Mouse (Mus musculus) hindbrain, postnatal 0 days (tissue): Measurements from ENCODE around the gene Foxc2. TPM values are rescaled to one million over a fixed set of nuclear protein-coding genes. Genes with fewer than 3 reads are reported as not detected.

ENCODE experiments used
- ATAC-seq: fragments of 200-750 bp; cut with Nextera tagmentation; 2 replicates; pipeline ENCODE4 v1.8.0; 2017; ENCODE audit warnings: mild to moderate bottlenecking, moderate TSS enrichment, moderate library complexity
- DNase-seq: peaks from one replicate; pipeline ENCODE4 v3.0.0-alpha.2; 2015; ENCODE audit warnings: low spot score
- H3K27ac ChIP-seq: fragments of 300-500 bp; sonication (generic); 2 replicates; pipeline ENCODE4 v1.5.1; 2014; ENCODE audit warnings: mild to moderate bottlenecking
- H3K27me3 ChIP-seq: fragments of 300-500 bp; sonication (generic); 2 replicates; pipeline ENCODE4 v1.6.1; 2014; ENCODE audit warnings: low read length, mixed read lengths; ENCODE audit not compliant: insufficient read depth
- H3K36me3 ChIP-seq: fragments of 300-500 bp; sonication (generic); 2 replicates; pipeline ENCODE4 v1.6.1; 2014; ENCODE audit warnings: low read length, mixed read lengths; ENCODE audit not compliant: insufficient read depth
- H3K4me1 ChIP-seq: fragments of 300-500 bp; sonication (generic); 2 replicates; pipeline ENCODE4 v1.6.1; 2014; ENCODE audit warnings: antibody characterized with exemption, low read length, mixed read lengths; ENCODE audit not compliant: insufficient read depth
- H3K4me2 ChIP-seq: fragments of 300-500 bp; sonication (generic); 2 replicates; pipeline ENCODE4 v1.6.1; 2014; ENCODE audit warnings: low read depth, mild to moderate bottlenecking, low read length, moderate library complexity, mixed read lengths
- H3K4me3 ChIP-seq: fragments of 300-500 bp; sonication (generic); 2 replicates; pipeline ENCODE4 v1.5.1; 2014; ENCODE audit warnings: low read length
- H3K9ac ChIP-seq: fragments of 300-500 bp; sonication (generic); replicated peaks from 2 replicates; pipeline ENCODE4 v1.6.1; 2014; ENCODE audit warnings: mild to moderate bottlenecking, low read length, moderate library complexity, mixed read lengths
- H3K9me3 ChIP-seq: fragments of 300-500 bp; sonication (generic); 2 replicates; pipeline ENCODE4 v1.6.1; 2016; ENCODE audit warnings: low read length, mixed read lengths
- CTCF ChIP-seq: IDR thresholded peaks from 2 replicates; pipeline ENCODE4 v1.5.1; 2016; ENCODE audit warnings: antibody characterized with exemption, control low read depth, low read depth
- WGBS: fragments of 180-500 bp; shearing (Covaris S2); extraction: QIAGEN DNeasy Blood & Tissue Kit; methylation state at CpG from one replicate; pipeline ENCODE4 v1.1.7; 2014; 5-methylcytosine and 5-hydroxymethylcytosine counted together
- polyA plus RNA-seq: library from polyadenylated mRNA; unstranded; fragments of >200 nt; fragmentation: Nextera tagmentation; extraction: Ambion mirVana; gene quantifications from 2 replicates; pipeline ENCODE4 v1.2.1, GENCODE M21; 2015
- total RNA-seq: library from RNA; depleted of rRNA; stranded (reverse); fragments of >200 nt; gene quantifications from 2 replicates; pipeline ENCODE4 v1.2.3, GENCODE M21; 2014

Gene Foxc2
- total and polyA plus RNA-seq, 2 experiments from 2014 or later: 2.8 to 10.6 TPM

- peak overlapping the region; percentile 37 for H3K4me3 ChIP-seq
- no peak for TF ChIP-seq CTCF
Observed at GRCm38 (mm10) chr8:121082218-121083092, 33.5 kb upstream of the Foxc2 start.

GRCm38 (mm10) chr8:121083093-121083935 lies 32.7 kb upstream of the Foxc2 start:
- WGBS: under 1% methylated on average over 89 of the region's 89 CpGs
- DNase-seq (peak; percentile 50), ATAC-seq (0 out of 2 replicates have a peak, but pooled peaks have one; percentile 36)
- Histone ChIP-seq H3K4me2 (peak overlapping the region; percentile 60), H3K4me3 (peak overlapping the region; percentile 37), H3K4me1 (no peaks in the 10 kb centered on the region), H3K9me3 (no peaks in the 10 kb centered on the region), H3K27ac (no peak overlapping the region), H3K27me3 (peaks cover 92% of the 10 kb centered on the region), H3K9ac (0 out of 2 replicates have a peak overlapping the region, but pooled peaks have one; percentile 9), H3K36me3 (no peaks in the 10 kb centered on the region)
- TF ChIP-seq CTCF: no peak

More at GRCm38 (mm10) chr8:121082218-121083092, 33.5 kb upstream of the Foxc2 start:
- ATAC-seq (no peak), DNase-seq (no peak)
- WGBS: 1% methylated on average over 57 of the region's 57 CpGs
- peak overlapping the region; percentile 60 for H3K4me2 ChIP-seq
- peaks cover 98% of the 10 kb centered on the region for H3K27me3 ChIP-seq
- H3K4me1 ChIP-seq: no peaks in the 10 kb centered on the region
- H3K36me3 ChIP-seq: no peaks in the 10 kb centered on the region
- H3K9me3 ChIP-seq: no peaks in the 10 kb centered on the region
- H3K27ac ChIP-seq: no peak overlapping the region
- no peak overlapping the region for H3K9ac ChIP-seq

GRCm38 (mm10) chr8:121083936-121084209 lies 32.1 kb upstream of the Foxc2 start:
- H3K9ac ChIP-seq: 0 out of 2 replicates have a peak overlapping the region, but pooled peaks have one; percentile 9
- H3K4me3 ChIP-seq: peak overlapping the region; percentile 37
- no peak for TF ChIP-seq CTCF
- H3K9me3 ChIP-seq: no peaks in the 10 kb centered on the region
- no peaks in the 10 kb centered on the region for H3K36me3 ChIP-seq
- peak overlapping the region; percentile 60 for H3K4me2 ChIP-seq
- no peak overlapping the region for H3K27ac ChIP-seq
- H3K4me1 ChIP-seq: no peaks in the 10 kb centered on the region
- DNase-seq (no peak), ATAC-seq (no peak)
- H3K27me3 ChIP-seq: peaks cover 91% of the 10 kb centered on the region
- 4% methylated on average over 14 of the region's 27 CpGs for WGBS

GRCm38 (mm10) chr8:121084210-121084951 lies 31.6 kb upstream of the Foxc2 start, which contains the start of gene Foxf1:
Gene Foxf1, plus strand, starts transcription at chr8:121084386.
- ATAC-seq (no peak), DNase-seq (no peak)
- no peak within 1 kb of the TSS for H3K27ac ChIP-seq
- WGBS: under 1% methylated on average over 67 of the region's 83 CpGs
- H3K4me3 ChIP-seq: peak within 1 kb of the TSS; percentile 37
- H3K9me3 ChIP-seq: no peaks in the 10 kb centered on the region
- no peak for TF ChIP-seq CTCF
- peak within 1 kb of the TSS; percentile 60 for H3K4me2 ChIP-seq
- H3K4me1 ChIP-seq: no peaks in the 10 kb centered on the region
- peaks cover 91% of the 10 kb centered on the region for H3K27me3 ChIP-seq
- H3K36me3 ChIP-seq: no peaks in the 10 kb centered on the region
- H3K9ac ChIP-seq: 0 out of 2 replicates have a peak within 1 kb of the TSS, but pooled peaks have one; percentile 9

- no peaks in the 10 kb centered on the region for H3K4me1 ChIP-seq
- WGBS: 4% methylated on average over 30 of the region's 30 CpGs
- no peaks in the 10 kb centered on the region for H3K9me3 ChIP-seq
- H3K4me2 ChIP-seq: peak overlapping the region; percentile 60
- no peaks in the 10 kb centered on the region for H3K36me3 ChIP-seq
- H3K9ac ChIP-seq: no peak overlapping the region
- DNase-seq: no peak
- peaks cover 88% of the 10 kb centered on the region for H3K27me3 ChIP-seq
- H3K4me3 ChIP-seq: peak overlapping the region; percentile 37
- no peak for TF ChIP-seq CTCF
- no peak for ATAC-seq
- no peak overlapping the region for H3K27ac ChIP-seq
Observed at GRCm38 (mm10) chr8:121085011-121085410, 31.0 kb upstream of the Foxc2 start.

GRCm38 (mm10) chr8:121085561-121085960 lies 30.4 kb upstream of the Foxc2 start:
- H3K9me3 ChIP-seq: no peaks in the 10 kb centered on the region
- WGBS: 47% methylated on average over 3 of the region's 3 CpGs
- H3K4me3 ChIP-seq: no peak overlapping the region
- H3K27ac ChIP-seq: no peak overlapping the region
- DNase-seq (no peak), ATAC-seq (no peak)
- no peak for TF ChIP-seq CTCF
- H3K4me2 ChIP-seq: no peak overlapping the region
- H3K36me3 ChIP-seq: no peaks in the 10 kb centered on the region
- H3K9ac ChIP-seq: no peak overlapping the region
- H3K4me1 ChIP-seq: no peaks in the 10 kb centered on the region
- peaks cover 88% of the 10 kb centered on the region for H3K27me3 ChIP-seq
